Mouse (Mus musculus) forebrain, embryonic 11.5 days (tissue): ENCODE results near the gene Mtg2. TPM values are rescaled to one million over a fixed set of nuclear protein-coding genes. Genes with fewer than 3 reads are reported as not detected.

Experiments used
- ATAC-seq: fragments of 200-750 bp; cut with Nextera tagmentation; replicated peaks from 2 replicates; pipeline ENCODE4 v1.8.0; 2017; ENCODE audit warnings: moderate TSS enrichment; ENCODE audit not compliant: low FRiP score
- DNase-seq: peaks from one replicate; pipeline ENCODE4 v3.0.0-alpha.2; 2017; ENCODE audit warnings: low spot score
- H3K27ac ChIP-seq: fragments of 300-500 bp; sonication (generic); 2 replicates; pipeline ENCODE4 v1.5.1; 2014; ENCODE audit warnings: low read depth, low read length
- H3K27me3 ChIP-seq: fragments of 300-500 bp; sonication (generic); 2 replicates; pipeline ENCODE4 v1.6.1; 2014; ENCODE audit warnings: mild to moderate bottlenecking, low read length, mixed read lengths; ENCODE audit not compliant: control insufficient read depth, insufficient read depth
- H3K36me3 ChIP-seq: fragments of 300-500 bp; sonication (generic); 2 replicates; pipeline ENCODE4 v1.6.1; 2014; ENCODE audit warnings: mild to moderate bottlenecking, low read length, moderate library complexity, mixed read lengths; ENCODE audit not compliant: control insufficient read depth, insufficient read depth
- H3K4me1 ChIP-seq: fragments of 300-500 bp; sonication (generic); replicated peaks from 2 replicates; pipeline ENCODE4 v1.6.1; 2014; ENCODE audit warnings: low read length, mixed read lengths; ENCODE audit not compliant: control insufficient read depth, insufficient read depth
- H3K4me2 ChIP-seq: fragments of 300-500 bp; sonication (generic); 2 replicates; pipeline ENCODE4 v1.6.1; 2014; ENCODE audit warnings: low read depth, mild to moderate bottlenecking, low read length, moderate library complexity, mixed read lengths; ENCODE audit not compliant: severe bottlenecking
- H3K4me3 ChIP-seq: fragments of 300-500 bp; sonication (generic); 2 replicates; pipeline ENCODE4 v1.5.1; 2014; ENCODE audit warnings: low read depth, low read length
- H3K9ac ChIP-seq: fragments of 300-500 bp; sonication (generic); 2 replicates; pipeline ENCODE4 v1.6.1; 2014; ENCODE audit warnings: low read length
- H3K9me3 ChIP-seq: fragments of 300-500 bp; sonication (generic); 2 replicates; pipeline ENCODE4 v1.6.1; 2016; ENCODE audit warnings: low read length, mixed read lengths; ENCODE audit not compliant: control insufficient read depth
- WGBS: fragments of 180-500 bp; shearing (Covaris S2); extraction: QIAGEN DNeasy Blood & Tissue Kit; methylation state at CpG from one replicate; pipeline ENCODE4 v1.1.7; 2014; 5-methylcytosine and 5-hydroxymethylcytosine counted together
- polyA plus RNA-seq: library from polyadenylated mRNA; unstranded; fragments of >200 nt; fragmentation: Nextera tagmentation; extraction: Ambion mirVana; gene quantifications from 2 replicates; pipeline ENCODE4 v1.2.1, GENCODE M21; 2014

Mtg2 gene
- polyA plus RNA-seq, 1 experiment from 2014 or later: 32.3 TPM

DNA sequence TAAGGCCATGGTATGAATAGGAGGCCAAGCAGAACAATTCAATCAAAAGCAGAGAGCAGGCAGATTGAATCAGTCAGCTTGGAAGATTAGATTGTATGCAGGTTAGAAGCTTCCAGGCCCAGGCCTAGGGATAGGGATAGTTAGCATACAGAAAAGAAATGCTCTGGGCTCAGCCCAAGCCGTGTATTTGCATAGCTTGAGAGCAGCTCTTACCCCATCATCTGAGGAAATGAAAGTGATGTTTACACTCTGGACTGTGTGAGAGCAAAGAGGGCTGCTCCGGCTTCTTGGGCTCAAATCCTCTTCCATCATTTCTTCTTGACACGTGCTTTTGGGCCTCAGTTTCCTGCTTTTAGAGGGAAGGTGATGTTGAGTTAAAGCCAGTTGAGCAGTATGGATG, 22.8 kb upstream of the Mtg2 start:
- Histone ChIP-seq H3K4me1 (no peaks in the 10 kb centered on the region; the same call in 1 of the 2 replicates), H3K4me3 (no peak overlapping the region), H3K36me3 (no peaks in the 10 kb centered on the region), H3K9me3 (no peaks in the 10 kb centered on the region), H3K27ac (no peak overlapping the region), H3K4me2 (no peak overlapping the region), H3K27me3 (no peaks in the 10 kb centered on the region), H3K9ac (no peak overlapping the region)
- ATAC-seq (no peak), DNase-seq (no peak)
- WGBS: 90% methylated on average over 3 of the region's 3 CpGs

DNA sequence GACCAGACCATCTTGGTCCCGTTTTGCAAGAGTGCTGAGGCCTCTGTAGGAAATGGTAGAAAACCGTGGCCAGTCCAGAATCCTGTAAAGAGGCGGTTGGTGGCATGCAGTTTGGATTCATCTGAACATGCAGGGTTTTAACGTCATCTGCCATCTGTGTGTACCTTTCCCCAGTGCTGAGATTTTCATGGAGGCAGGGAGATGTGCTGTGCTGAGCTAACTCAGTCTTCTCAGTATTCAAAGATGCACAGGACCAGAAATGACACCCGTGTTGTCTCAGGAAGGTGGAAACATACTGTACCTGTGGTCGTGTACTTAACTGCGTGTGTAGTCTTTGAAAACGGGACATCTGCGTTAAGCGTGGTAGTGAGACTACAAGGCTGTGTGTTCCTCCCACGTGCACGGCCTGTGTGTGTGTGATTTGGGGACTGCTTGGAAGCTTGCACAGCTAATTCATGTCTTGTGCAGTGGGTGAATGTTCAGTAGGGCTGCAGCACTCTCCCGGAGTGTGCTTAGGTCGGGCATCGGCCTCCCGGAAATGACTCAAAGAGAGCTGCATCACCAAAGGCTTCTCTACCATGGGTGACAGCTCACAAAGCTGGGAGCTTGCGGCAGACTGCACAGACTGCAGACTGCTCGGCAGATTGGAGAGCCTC, 22.3 kb upstream of the Mtg2 start:
- no peak overlapping the region for H3K27ac ChIP-seq
- H3K4me2 ChIP-seq: no peak overlapping the region
- WGBS: 93% methylated on average over 18 of the region's 18 CpGs
- H3K4me3 ChIP-seq: no peak overlapping the region
- H3K9ac ChIP-seq: no peak overlapping the region
- H3K36me3 ChIP-seq: no peaks in the 10 kb centered on the region
- no peaks in the 10 kb centered on the region for H3K27me3 ChIP-seq
- no peak for DNase-seq
- ATAC-seq: no peak
- H3K4me1 ChIP-seq: no peaks in the 10 kb centered on the region; the same call in 1 of the 2 replicates
- no peaks in the 10 kb centered on the region for H3K9me3 ChIP-seq

DNA sequence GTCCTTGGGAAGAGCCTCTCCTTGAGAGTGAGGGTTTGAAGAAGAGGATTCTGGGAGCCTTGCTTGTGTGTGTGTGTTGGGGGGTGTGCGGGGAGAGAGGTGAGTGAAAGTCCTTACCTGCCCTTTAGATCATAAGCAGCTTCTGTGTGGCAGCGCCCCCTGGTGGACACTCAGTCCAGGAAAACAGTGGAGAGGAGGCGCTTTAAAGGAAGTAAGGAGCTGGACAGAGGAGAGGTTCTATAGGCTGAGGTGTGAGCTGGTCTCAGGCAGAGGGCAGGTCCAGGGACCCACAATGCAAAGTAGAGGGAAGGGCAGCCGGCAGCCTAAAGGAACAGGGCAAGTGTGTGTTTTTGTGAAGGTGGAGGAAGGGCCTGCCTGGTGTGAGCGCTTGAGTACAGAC, 19.4 kb upstream of the Mtg2 start:
- no peaks in the 10 kb centered on the region for H3K4me1 ChIP-seq
- no peaks in the 10 kb centered on the region for H3K27me3 ChIP-seq
- no peak overlapping the region for H3K27ac ChIP-seq
- peaks cover 7% of the 10 kb centered on the region for H3K36me3 ChIP-seq
- WGBS: 27% methylated on average over 5 of the region's 5 CpGs
- no peak overlapping the region for H3K4me2 ChIP-seq
- peak; percentile 55; the same call in 1 of the 2 replicates for ATAC-seq
- H3K9ac ChIP-seq: no peak overlapping the region
- no peaks in the 10 kb centered on the region for H3K9me3 ChIP-seq
- H3K4me3 ChIP-seq: no peak overlapping the region
- DNase-seq: peak; percentile 88

DNA sequence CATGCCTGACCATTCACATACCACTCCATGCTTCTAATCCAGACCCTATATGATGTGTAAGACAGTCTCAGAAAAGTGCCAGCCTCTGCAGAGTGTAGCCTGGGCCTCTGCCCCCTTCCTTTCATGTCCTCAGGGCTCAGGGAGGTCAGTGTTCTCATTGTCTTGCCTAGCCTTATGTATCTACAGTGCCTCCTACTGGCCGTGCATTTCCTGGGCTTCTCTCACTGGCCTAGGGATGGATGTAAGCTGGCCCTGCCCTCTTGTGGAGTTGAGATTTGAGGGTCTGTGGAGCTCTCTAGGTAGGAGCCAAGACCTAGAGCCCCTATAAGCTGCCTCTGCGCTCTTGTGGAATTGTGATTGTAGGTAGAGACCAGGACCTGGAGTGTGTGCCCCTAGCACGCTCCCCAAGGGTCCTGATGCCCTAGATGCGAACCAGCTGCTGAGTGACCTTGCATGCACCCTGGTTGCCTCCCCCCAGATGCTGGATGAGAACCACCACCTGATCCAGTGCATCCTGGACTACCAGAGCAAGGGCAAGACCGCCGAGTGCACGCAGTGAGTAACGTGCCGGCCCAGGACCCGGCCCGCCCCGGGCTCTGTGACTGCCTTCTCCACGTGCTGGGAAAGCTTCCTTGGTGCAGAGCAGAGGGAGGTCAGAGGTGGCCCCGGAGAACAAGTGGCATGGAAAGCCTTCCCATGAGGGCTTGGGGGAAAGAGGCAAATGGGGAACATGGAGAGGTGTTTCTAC, 18.2 kb upstream of the Mtg2 start:
- Histone ChIP-seq H3K27ac (no peak overlapping the region), H3K9me3 (no peaks in the 10 kb centered on the region), H3K4me3 (no peak overlapping the region), H3K36me3 (peaks cover 7% of the 10 kb centered on the region), H3K4me1 (no peaks in the 10 kb centered on the region), H3K27me3 (no peaks in the 10 kb centered on the region), H3K9ac (no peak overlapping the region), H3K4me2 (no peak overlapping the region)
- 93% methylated on average over 14 of the region's 14 CpGs for WGBS
- ATAC-seq (0 out of 2 replicates have a peak, but pooled peaks have one; percentile 42), DNase-seq (no peak)

DNA sequence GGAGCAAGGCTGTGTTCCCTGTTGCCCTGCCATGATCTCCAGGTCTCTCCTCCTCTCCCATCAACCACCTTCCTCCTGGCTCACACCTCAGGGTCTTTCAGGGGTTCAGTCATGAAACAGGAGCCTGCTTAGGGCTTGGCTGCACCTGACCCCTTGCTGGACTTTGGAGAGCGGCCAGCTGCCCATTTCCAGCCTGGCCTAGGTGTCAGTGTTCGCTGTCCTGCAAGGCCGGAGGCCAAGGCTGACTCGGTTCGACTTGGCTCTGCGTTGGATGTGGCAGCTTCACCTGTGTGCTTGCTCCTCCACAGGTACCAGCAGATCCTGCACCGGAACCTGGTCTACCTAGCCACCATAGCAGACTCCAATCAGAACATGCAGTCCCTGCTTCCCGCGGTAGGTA, 17.4 kb upstream of the Mtg2 start:
- WGBS: 97% methylated on average over 9 of the region's 9 CpGs
- no peaks in the 10 kb centered on the region for H3K9me3 ChIP-seq
- ATAC-seq (no peak), DNase-seq (no peak)
- H3K9ac ChIP-seq: no peak overlapping the region
- no peak overlapping the region for H3K4me2 ChIP-seq
- peaks cover 7% of the 10 kb centered on the region for H3K36me3 ChIP-seq
- no peaks in the 10 kb centered on the region for H3K27me3 ChIP-seq
- H3K4me1 ChIP-seq: no peaks in the 10 kb centered on the region
- H3K4me3 ChIP-seq: no peak overlapping the region
- H3K27ac ChIP-seq: no peak overlapping the region

DNA sequence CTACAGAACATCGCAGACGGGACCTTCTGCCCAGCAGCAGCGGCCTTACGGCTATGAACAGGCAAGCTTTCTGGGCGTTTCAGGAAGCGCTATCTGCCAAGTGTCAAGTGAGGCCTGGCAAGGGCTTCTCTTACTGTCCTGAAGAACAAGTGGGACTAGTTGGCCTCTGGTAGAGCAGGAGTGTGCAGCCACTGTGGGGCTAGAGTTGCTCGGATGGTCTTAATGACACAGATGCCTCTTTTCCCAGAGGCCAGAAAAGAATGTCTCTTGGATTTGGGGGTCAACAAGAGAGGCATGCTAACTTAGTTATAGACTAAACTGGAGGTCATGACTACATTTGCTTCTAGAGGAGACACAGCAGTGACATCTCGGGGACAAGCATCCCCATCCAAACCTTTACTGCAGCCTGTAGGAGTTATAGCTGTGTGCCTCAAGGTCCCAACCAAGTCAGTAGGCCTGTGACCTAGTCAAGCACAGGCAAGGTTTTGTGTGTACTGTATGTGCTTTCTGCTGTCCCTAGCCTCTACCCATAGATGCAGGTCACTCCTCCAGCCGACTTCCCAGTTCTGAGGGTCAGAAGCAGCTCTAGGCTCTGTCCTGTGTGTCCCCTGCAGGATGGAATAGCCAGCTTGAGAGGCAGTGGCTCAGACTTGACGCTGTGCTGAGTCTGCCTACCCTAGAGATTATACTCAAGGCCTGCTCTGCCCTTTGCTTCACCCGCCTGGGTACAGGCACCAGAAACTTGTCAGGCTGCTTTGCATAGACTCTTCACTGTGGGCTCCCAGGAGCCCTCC, 6.9 kb upstream of the Mtg2 start:
- no peak for DNase-seq
- 96% methylated on average over 11 of the region's 11 CpGs for WGBS
- ATAC-seq: no peak

DNA sequence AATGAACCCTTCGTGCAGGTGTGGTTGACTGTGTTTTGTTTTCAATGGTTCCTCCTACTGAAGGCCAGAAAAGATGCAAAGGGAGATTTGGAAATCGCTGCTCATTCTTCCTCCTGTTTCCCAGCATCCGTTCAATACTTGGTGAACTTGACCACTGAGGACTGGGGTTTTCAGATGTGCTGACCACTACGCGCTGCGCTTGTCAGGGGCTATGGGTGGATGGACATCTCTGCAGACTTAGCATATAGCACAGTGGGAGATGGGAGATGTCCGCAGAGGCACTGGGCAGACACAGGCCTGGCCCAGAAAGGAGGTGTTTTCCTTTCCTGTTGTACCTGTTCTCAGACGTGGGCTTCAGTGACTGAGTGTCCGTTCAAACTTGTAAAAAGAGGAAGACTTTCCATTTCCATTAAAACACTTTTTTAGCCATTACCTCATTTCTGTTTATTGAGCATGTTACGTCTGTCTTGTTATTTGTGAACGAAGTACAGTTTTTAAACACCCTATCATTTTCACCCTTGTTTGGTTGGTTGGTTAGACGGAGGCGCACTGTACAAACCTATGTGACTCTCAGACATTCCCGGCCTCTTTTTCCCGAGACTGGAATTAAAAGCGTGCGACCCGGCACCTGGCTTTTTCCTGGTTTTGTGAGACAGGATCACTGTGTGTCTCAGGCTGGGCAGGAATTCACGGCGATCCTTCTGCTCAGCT, 463 bp upstream of the Mtg2 start:
- ATAC-seq: peak; percentile 26
- H3K27ac ChIP-seq: 0 out of 2 replicates have a peak overlapping the region, but pooled peaks have one; percentile 32
- peak overlapping the region; percentile 73 for H3K4me3 ChIP-seq
- peaks cover 2% of the 10 kb centered on the region; the same call in 1 of the 2 replicates for H3K36me3 ChIP-seq
- peaks cover 7% of the 10 kb centered on the region; the same call in 1 of the 2 replicates for H3K4me1 ChIP-seq
- 35% methylated on average over 20 of the region's 20 CpGs for WGBS
- peak overlapping the region; percentile 83 for H3K4me2 ChIP-seq
- no peaks in the 10 kb centered on the region for H3K27me3 ChIP-seq
- H3K9me3 ChIP-seq: no peaks in the 10 kb centered on the region
- H3K9ac ChIP-seq: peak overlapping the region; percentile 81
- DNase-seq: no peak

More for the DNA sequence above, 6.9 kb upstream of the Mtg2 start:
- H3K27me3 ChIP-seq: no peaks in the 10 kb centered on the region
- no peak overlapping the region for H3K27ac ChIP-seq
- H3K4me2 ChIP-seq: no peak overlapping the region
- H3K9me3 ChIP-seq: no peaks in the 10 kb centered on the region
- H3K9ac ChIP-seq: no peak overlapping the region
- H3K4me3 ChIP-seq: no peak overlapping the region
- H3K36me3 ChIP-seq: peaks cover 22% of the 10 kb centered on the region
- H3K4me1 ChIP-seq: no peaks in the 10 kb centered on the region

DNA sequence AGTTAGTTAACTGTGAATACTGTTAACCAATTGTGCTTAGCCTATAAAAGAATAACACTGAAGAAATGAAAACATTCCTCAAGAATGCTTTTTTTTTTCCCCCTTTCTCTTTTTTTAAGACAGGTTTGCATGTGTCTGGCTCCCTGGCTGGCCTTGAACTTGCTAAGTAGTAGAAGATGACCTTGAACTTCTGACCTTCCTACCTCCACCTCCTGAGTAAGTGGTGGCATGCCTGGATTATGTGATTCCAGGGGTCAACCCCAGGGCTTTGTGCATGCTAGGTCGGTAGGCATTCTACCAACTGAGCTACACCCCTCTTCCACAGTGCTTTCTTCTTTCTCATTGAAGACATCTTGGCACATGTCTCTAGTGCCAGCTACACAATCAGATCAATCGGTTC, 1.3 kb downstream of the Mtg2 start:
- Histone ChIP-seq H3K4me3 (no peak overlapping the region), H3K4me1 (peaks cover 7% of the 10 kb centered on the region; the same call in 1 of the 2 replicates), H3K27me3 (no peaks in the 10 kb centered on the region), H3K4me2 (no peak overlapping the region), H3K27ac (no peak overlapping the region), H3K9me3 (no peaks in the 10 kb centered on the region), H3K9ac (no peak overlapping the region), H3K36me3 (peaks cover 2% of the 10 kb centered on the region; the same call in 1 of the 2 replicates)
- DNase-seq (no peak), ATAC-seq (no peak)
- WGBS: 82% methylated on average over 2 of the region's 2 CpGs
